Mouse (Mus musculus): ENCODE results near the gene Gm5458. TPM values are rescaled to one million over a fixed set of nuclear protein-coding genes. Genes with fewer than 3 reads are reported as not detected.
"Not testable (repeated sequence)": the region's sequence is repeated elsewhere in the genome, so short reads cannot be mapped to it uniquely, and the experiment has no call there.

Gene Gm5458
- not detected in 2 replicates for polyA plus RNA-seq (2015; fragmentation: Nextera tagmentation; extraction: Ambion mirVana)

DNA sequence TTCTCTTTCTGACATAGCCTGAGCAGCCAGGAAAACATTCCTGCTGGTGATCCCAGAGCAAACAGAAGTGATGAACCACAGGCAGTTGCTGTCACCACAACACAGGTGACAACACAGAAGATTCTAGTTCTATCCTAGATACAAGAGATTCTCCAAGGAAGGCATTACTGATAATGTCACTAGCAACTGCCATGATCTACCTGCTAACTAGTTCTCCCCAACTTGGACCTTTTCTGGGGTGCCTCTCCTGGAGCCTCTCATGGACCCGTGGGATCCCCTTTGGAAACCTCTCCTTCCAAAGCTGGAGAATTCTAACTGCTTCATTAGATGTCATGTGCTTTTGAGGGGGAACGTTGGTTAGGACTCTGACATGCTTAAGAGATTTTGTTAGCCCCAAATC, at the start of gene Gm5458:
Gene Gm5458 (minus strand): TSS at position 101 of the 400 bp plus-strand sequence.
- H3K27me3 ChIP-seq (replicated peaks; ENCODE audit: control insufficient read depth, insufficient read depth, low read length); H3K4me3 ChIP-seq (ENCODE audit: low read length); H3K27ac ChIP-seq (ENCODE audit: low read depth, low read length); H3K9ac ChIP-seq (ENCODE audit: low read depth, low read length); H3K36me3 ChIP-seq (ENCODE audit: control insufficient read depth, insufficient read depth, low read length); H3K9me3 ChIP-seq (ENCODE audit: control insufficient read depth, low read length); H3K4me1 ChIP-seq (ENCODE audit: control insufficient read depth, insufficient read depth, low read depth, low read length); ATAC-seq; H3K4me2 ChIP-seq (ENCODE audit: low read length): not testable (repeated sequence)
- 93% methylated on average over 1 of the region's 2 CpGs for WGBS

DNA sequence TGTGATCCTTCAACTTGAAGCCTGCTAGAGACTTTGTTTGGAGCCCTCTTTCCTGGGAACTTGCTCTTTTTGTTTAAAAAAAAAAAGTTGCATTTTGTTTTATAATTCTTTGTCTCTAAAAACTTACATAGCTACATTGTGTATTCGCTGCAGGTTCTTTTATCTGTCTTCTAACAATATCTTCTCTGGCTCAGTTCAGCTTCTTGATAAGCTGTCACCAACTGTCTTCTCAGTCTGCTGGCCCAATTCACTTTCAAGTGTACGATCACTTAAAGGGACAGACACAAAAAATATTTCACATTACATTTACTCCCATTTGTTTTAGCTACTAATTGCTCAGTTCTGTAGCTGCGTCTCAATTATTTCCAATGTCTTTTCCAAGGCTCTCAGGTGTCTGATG, 43.9 kb upstream of the Gm5458 start:
- Histone ChIP-seq H3K4me2 (ENCODE audit: low read length) (no peak overlapping the region), H3K36me3 (ENCODE audit: control insufficient read depth, insufficient read depth, low read length) (no peaks in the 10 kb centered on the region), H3K4me3 (ENCODE audit: low read length) (no peak overlapping the region), H3K9me3 (ENCODE audit: control insufficient read depth, low read length) (no peaks in the 10 kb centered on the region), H3K4me1 (ENCODE audit: control insufficient read depth, insufficient read depth, low read depth, low read length) (no peaks in the 10 kb centered on the region), H3K27me3 (replicated peaks; ENCODE audit: control insufficient read depth, insufficient read depth, low read length) (no peaks in the 10 kb centered on the region), H3K9ac (ENCODE audit: low read depth, low read length) (no peak overlapping the region), H3K27ac (ENCODE audit: low read depth, low read length) (no peak overlapping the region)
- 81% methylated on average over 3 of the region's 3 CpGs for WGBS
- no peak for ATAC-seq

DNA sequence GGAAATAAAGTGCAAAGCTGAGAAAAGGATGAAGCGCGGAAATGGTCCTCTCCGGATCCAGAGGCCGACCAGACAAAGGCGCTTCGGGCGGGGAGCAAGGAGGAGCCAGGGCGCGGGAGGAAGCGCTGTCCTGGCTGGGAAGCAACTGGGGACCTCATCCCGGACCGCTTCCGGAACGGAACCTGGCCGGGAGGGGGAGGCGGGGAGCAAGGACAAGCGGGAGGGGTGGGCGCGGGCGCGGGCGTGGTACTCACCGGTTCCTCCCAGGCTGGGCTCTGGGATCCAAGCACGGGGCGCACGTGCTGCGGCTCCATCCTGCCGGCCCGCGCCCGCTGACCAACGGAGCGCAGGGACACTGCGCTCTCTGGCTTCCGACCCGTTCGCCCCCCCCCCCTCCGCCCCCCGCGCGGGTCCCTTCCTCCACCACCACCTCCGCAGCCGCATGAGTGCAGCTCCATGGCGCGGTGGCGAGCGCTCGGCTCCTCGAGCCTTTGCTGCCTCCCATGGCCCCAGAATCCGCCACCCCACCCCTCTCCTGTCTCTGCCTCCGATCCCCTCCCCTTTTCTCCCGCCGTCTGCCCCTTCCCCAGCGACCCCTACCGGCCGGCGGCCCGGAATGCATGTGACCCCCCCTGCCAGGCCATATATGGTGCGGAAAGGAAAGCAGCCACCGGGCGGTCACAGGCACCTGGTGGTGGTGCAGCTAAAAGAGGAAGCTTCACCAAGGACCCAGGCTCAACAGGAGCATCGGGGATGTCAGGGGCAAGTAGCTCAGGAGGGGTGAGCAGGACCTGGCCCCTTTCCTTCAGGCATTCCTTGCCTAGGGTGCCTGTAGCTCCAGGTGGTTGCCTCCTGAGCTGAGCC, 17.3 kb downstream of the Gm5458 start, which contains the start of gene Gm2237:
Gene Gm2237 (minus strand): TSS at position 332 of the 864 bp plus-strand sequence.
- WGBS, result 0% methylated on average over 6 of the region's 62 CpGs
- Histone ChIP-seq H3K4me2 (ENCODE audit: low read length) (peak within 1 kb of the TSS; percentile 36), H3K9ac (ENCODE audit: low read depth, low read length) (peak within 1 kb of the TSS; percentile 62), H3K27ac (ENCODE audit: low read depth, low read length) (peak within 1 kb of the TSS; percentile 66; the same call in 1 of the 2 replicates), H3K4me3 (ENCODE audit: low read length) (peak within 1 kb of the TSS; percentile 45)
- H3K36me3 ChIP-seq (ENCODE audit: control insufficient read depth, insufficient read depth, low read length); H3K4me1 ChIP-seq (ENCODE audit: control insufficient read depth, insufficient read depth, low read depth, low read length); H3K9me3 ChIP-seq (ENCODE audit: control insufficient read depth, low read length); H3K27me3 ChIP-seq (replicated peaks; ENCODE audit: control insufficient read depth, insufficient read depth, low read length); ATAC-seq: not testable (repeated sequence)

DNA sequence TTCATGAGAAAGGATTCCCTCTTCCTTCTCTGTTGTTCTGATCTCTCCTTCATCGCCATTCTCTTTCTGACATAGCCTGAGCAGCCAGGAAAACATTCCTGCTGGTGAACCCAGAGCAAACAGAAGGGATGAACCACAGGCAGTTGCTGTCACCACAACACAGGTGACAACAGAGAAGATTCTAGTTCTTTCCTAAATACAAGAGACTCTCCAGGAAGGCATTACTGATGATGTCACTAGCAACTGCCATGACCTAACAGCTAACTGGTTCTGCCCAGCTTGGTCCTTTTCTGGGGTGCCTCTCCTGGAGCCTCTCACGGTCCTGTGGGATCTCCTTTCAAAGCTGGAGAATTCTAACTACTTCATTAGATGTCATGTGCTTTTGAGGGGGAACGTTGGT, 52.5 kb downstream of the Gm5458 start, which contains the start of gene Gm2244:
Gene Gm2244 (minus strand): TSS at position 101 of the 400 bp plus-strand sequence.
- not testable (repeated sequence) for H3K27me3 ChIP-seq (replicated peaks; ENCODE audit: control insufficient read depth, insufficient read depth, low read length); H3K4me3 ChIP-seq (ENCODE audit: low read length); H3K9ac ChIP-seq (ENCODE audit: low read depth, low read length); H3K4me2 ChIP-seq (ENCODE audit: low read length); H3K36me3 ChIP-seq (ENCODE audit: control insufficient read depth, insufficient read depth, low read length); ATAC-seq; H3K9me3 ChIP-seq (ENCODE audit: control insufficient read depth, low read length); H3K4me1 ChIP-seq (ENCODE audit: control insufficient read depth, insufficient read depth, low read depth, low read length); H3K27ac ChIP-seq (ENCODE audit: low read depth, low read length)
- WGBS, result 75% methylated on average over 1 of the region's 3 CpGs

Other genes with a start within 250 kb of the Gm5458 start
- gene Gm21738, start 183.7 kb downstream of the Gm5458 start, polyA plus RNA-seq (2015; fragmentation: Nextera tagmentation; extraction: Ambion mirVana), result 0.50 TPM in 1 of 2 replicates, not detected in the other
- 0.39 and 0.44 TPM in 2 replicates for gene Gm2244, start 52.6 kb downstream of the Gm5458 start, polyA plus RNA-seq (2015; fragmentation: Nextera tagmentation; extraction: Ambion mirVana)
- 5.8 and 6.4 TPM in 2 replicates for gene Gm2237, start 17.4 kb downstream of the Gm5458 start, polyA plus RNA-seq (2015; fragmentation: Nextera tagmentation; extraction: Ambion mirVana)
- 33.7 and 58.6 TPM in 2 replicates for gene Nid2, start 148.7 kb upstream of the Gm5458 start, polyA plus RNA-seq (2015; fragmentation: Nextera tagmentation; extraction: Ambion mirVana)
- gene Rtraf, start 221.2 kb upstream of the Gm5458 start, polyA plus RNA-seq (2015; fragmentation: Nextera tagmentation; extraction: Ambion mirVana), result 138 and 140 TPM in 2 replicates